Mouse (Mus musculus): Measurements from ENCODE around the gene Gm14326. TPM values are rescaled to one million over a fixed set of nuclear protein-coding genes. Genes with fewer than 3 reads are reported as not detected.

The Gm14326 gene
- total RNA-seq (2023) = 1 to 10 TPM; 5.2 to 6.7 TPM

GRCm38 (mm10) chr2:177957145-177957544, at the start of gene Gm14326:
Gm14326 (minus strand) TSS chr2:177957297.

GRCm38 (mm10) chr2:177925563-177926103, 31.5 kb downstream of the Gm14326 start, which contains the start of gene Zfp972:
Zfp972 (minus strand) TSS chr2:177925613.

GRCm38 (mm10) chr2:177897046-177897578, 60.0 kb downstream of the Gm14326 start, which contains the start of gene Gm14327:
Gm14327 (plus strand) TSS chr2:177897096.

Other genes starting within 250 kb of the Gm14326 start
- 1 to 10 TPM; 2.0 to 3.0 TPM for gene Gm14322, start 198.0 kb downstream of the Gm14326 start, total RNA-seq (2023)
- gene Gm14325, start 117.0 kb downstream of the Gm14326 start, total RNA-seq (2023) = 1 to 10 TPM; 3.8 to 8.5 TPM
- under 1 TPM; 0.24 to 0.64 TPM for gene Gm14327, start 60.2 kb downstream of the Gm14326 start, total RNA-seq (2023)
- gene Zfp972, start 31.7 kb downstream of the Gm14326 start, total RNA-seq (2023) = not detected
- 10 to 100 TPM; 21.0 to 26.4 TPM for gene Zfp971, start 66.0 kb upstream of the Gm14326 start, total RNA-seq (2023)
- gene Zfp931, start 121.2 kb upstream of the Gm14326 start, total RNA-seq (2023) = 1 to 10 TPM; 2.6 to 3.4 TPM
- gene Phactr3, start 161.7 kb upstream of the Gm14326 start, total RNA-seq (2023) = not detected

Data from neutrophil, adult 83 days (primary cell).